Mouse (Mus musculus): ENCODE data around the gene Slc5a5. TPM values are rescaled to one million over a fixed set of nuclear protein-coding genes. Genes with fewer than 3 reads are reported as not detected.

Slc5a5 gene
- total and polyA plus RNA-seq, 3 experiments: 0.04 to 0.26 (median 0.16) TPM

DNA sequence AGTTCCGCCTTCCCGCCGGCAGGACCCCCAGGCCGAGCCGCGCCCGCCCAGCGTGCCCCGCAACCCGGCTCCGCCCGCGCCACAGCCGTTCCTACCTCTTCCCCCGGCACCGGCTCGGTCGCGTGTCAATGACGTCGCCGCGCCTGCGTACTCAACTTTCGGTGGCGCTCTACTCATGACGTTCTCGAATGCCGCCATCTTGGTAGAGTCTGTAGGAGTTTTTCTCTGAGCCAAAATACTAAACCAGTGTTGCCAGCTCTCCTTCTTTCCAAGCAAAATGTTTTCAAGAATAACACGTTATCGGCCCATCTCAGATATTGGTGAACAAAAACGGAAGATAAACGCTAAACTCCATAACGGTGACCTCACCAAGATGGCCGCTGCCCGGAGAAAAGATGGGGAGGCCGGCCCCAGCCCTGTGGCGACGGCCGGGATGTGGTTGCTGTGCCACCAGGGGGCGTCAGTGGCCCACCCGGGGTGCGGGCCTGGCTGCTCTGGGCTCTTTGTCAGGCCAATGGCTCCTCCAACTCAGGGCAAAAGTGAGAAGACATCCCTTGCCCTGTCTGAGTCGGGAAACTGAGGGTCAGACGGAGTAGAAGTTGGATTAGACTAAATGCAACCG lies 19.1 kb downstream of the Slc5a5 start, which contains the start of gene Ccdc124:
Gene Ccdc124 (minus strand): TSS at position 572 of the 622 bp plus-strand sequence.
- Histone ChIP-seq H3K4me2 (ENCODE audit: insufficient read depth, low read depth, poor library complexity, severe bottlenecking) (peak within 1 kb of the TSS; percentile 52), H3K4me1 (ENCODE audit: control insufficient read depth in 1 of 2, insufficient read depth in 2 of 2) (peaks cover 7 to 32% of the 10 kb centered on the region in 2 experiments), H3K4me3 (replicated peaks in 1 of 3; ENCODE audit: low read depth in 2 of 3, low read length in 2 of 3, poor library complexity in 1 of 3) (peak within 1 kb of the TSS; percentile 74 to 80 (median 80)), H3K36me3 (replicated peaks in 1 of 2; ENCODE audit: control insufficient read depth in 1 of 2, insufficient read depth in 1 of 2, low read length in 1 of 2) (peaks cover 5 to 27% of the 10 kb centered on the region in 2 experiments), H3K9me3 (replicated peaks; ENCODE audit: low read length) (no peaks in the 10 kb centered on the region), H3K27me3 (replicated peaks) (no peaks in the 10 kb centered on the region), H3K9ac (ENCODE audit: insufficient read depth, low read depth) (peak within 1 kb of the TSS; percentile 64), H3K79me2 (replicated peaks; ENCODE audit: control insufficient read depth, extremely low read depth, insufficient read depth, poor library complexity, severe bottlenecking) (no peaks in the 10 kb centered on the region), H3K27ac (ENCODE audit: insufficient read depth, low read depth) (no peak within 1 kb of the TSS)
- TF ChIP-seq SMC3 (IDR thresholded peaks at IDR 0.05; ENCODE audit: low read depth, low read length): peak; percentile 84
- peak; percentile 82 for TF ChIP-seq MXI1 (IDR thresholded peaks at IDR 0.05; ENCODE audit: low read depth, low read length)
- TF ChIP-seq MEF2A (IDR thresholded peaks at IDR 0.05; ENCODE audit: borderline replicate concordance, low read depth, low read length): peak; percentile 60
- peak; percentile 81 for TF ChIP-seq RAD21 (IDR thresholded peaks at IDR 0.05; ENCODE audit: low read depth, low read length)
- TF ChIP-seq JUND (conservative IDR thresholded peaks at IDR 0.05; ENCODE audit: low read depth, low read length): no peak
- TF ChIP-seq IRF4 (IDR thresholded peaks at IDR 0.05; ENCODE audit: low read depth, low read length): peak; percentile 38
- TF ChIP-seq UBTF (IDR thresholded peaks at IDR 0.05; ENCODE audit: low read depth, low read length): 0 out of 2 replicates have a peak, but pooled peaks have one; percentile 41
- peak; percentile 47; the same call in 1 of the 2 replicates for TF ChIP-seq GABPA (IDR thresholded peaks at IDR 0.05; ENCODE audit: insufficient replicate concordance, low read depth, low read length)
- peak; percentile 82 for TF ChIP-seq SIN3A (IDR thresholded peaks at IDR 0.05; ENCODE audit: low read length)
- peak; percentile 87 for TF ChIP-seq NRF1 (IDR thresholded peaks at IDR 0.05; ENCODE audit: low read depth, low read length)
- peak; percentile 45 to 95 for TF ChIP-seq CTCF (conservative IDR thresholded peaks at IDR 0.05 in 1 of 2, IDR thresholded peaks at IDR 0.05 in 1 of 2; ENCODE audit: low read depth in 2 of 2, low read length in 2 of 2)
- no peak for TF ChIP-seq USF2 (conservative IDR thresholded peaks at IDR 0.05; ENCODE audit: low read depth, low read length)
- TF ChIP-seq ETS1 (conservative IDR thresholded peaks at IDR 0.05; ENCODE audit: low read depth, low read length): no peak
- TF ChIP-seq CHD1 (IDR thresholded peaks at IDR 0.05; ENCODE audit: low read depth, low read length): no peak
- TF ChIP-seq NELFE (IDR thresholded peaks at IDR 0.05; ENCODE audit: low read depth, low read length): peak; percentile 71
- peak; percentile 75 for TF ChIP-seq ELF1 (IDR thresholded peaks at IDR 0.05; ENCODE audit: low read depth, low read length)
- no peak for TF ChIP-seq ZMIZ1 (IDR thresholded peaks at IDR 0.05; ENCODE audit: low read depth, low read length)
- no peak for TF ChIP-seq TBP (conservative IDR thresholded peaks at IDR 0.05; ENCODE audit: low read depth, low read length)
- peak; percentile 35 for TF ChIP-seq ZC3H11A (IDR thresholded peaks at IDR 0.05; ENCODE audit: low read depth, low read length)
- TF ChIP-seq TCF12 (IDR thresholded peaks at IDR 0.05; ENCODE audit: low read depth, low read length): no peak; the same call in none of the 2 replicates
- TF ChIP-seq EP300 (IDR thresholded peaks at IDR 0.05; ENCODE audit: low read length): no peak
- TF ChIP-seq POLR2A (IDR thresholded peaks at IDR 0.05; ENCODE audit: low read depth, low read length): peak; percentile 65
- peak; percentile 32; the same call in 1 of the 2 replicates for TF ChIP-seq MAX (IDR thresholded peaks at IDR 0.05; ENCODE audit: low read length)
- peak; percentile 91 for TF ChIP-seq HCFC1 (IDR thresholded peaks at IDR 0.05; ENCODE audit: low read depth, low read length)
- TF ChIP-seq BHLHE40 (IDR thresholded peaks at IDR 0.05; ENCODE audit: low read depth, low read length): 0 out of 2 replicates have a peak, but pooled peaks have one; percentile 13
- TF ChIP-seq KAT2A (IDR thresholded peaks at IDR 0.05; ENCODE audit: insufficient replicate concordance, low read length): peak; percentile 95; the same call in 1 of the 2 replicates
- TF ChIP-seq RCOR1 (conservative IDR thresholded peaks at IDR 0.05; ENCODE audit: low read depth, low read length): peak; percentile 98
- TF ChIP-seq MAZ (IDR thresholded peaks at IDR 0.05; ENCODE audit: low read depth, low read length): 0 out of 2 replicates have a peak, but pooled peaks have one; percentile 32
- dilution Hi-C loops (cut with MboI; ENCODE audit: extremely low pct_ligation_motif_present, extremely low pct_unique_long_range_greater_than_20kb, low sequenced_read_pairs): no loop called here
- in situ Hi-C loops (cut with MboI; ENCODE audit: low pct_ligation_motif_present, low pct_unique_long_range_greater_than_20kb, low sequenced_read_pairs): no loop called here
- DNase-seq (ENCODE audit: extremely low read depth): peak; percentile 92
